Mouse (Mus musculus) MEL (cell line): ENCODE data around the gene Lifr. TPM values are rescaled to one million over a fixed set of nuclear protein-coding genes. Genes with fewer than 3 reads are reported as not detected.

ENCODE experiments used
- DNase-seq: peaks from one replicate; pipeline ENCODE4 v3.0.0; 2011; ENCODE audit warnings: low read depth, low spot score
- H3K27ac ChIP-seq: 2 replicates; pipeline ENCODE4 v1.5.1; 2012; ENCODE audit warnings: low read depth, mild to moderate bottlenecking, control low read depth, low read length, moderate library complexity; ENCODE audit not compliant: control insufficient read depth
- H3K27me3 ChIP-seq, 2 experiments: fragments of 150-350 bp in 1 of 2; sonication (generic) in 1 of 2; 2 replicates each; pipeline ENCODE4 v1.6.1; 2012; ENCODE audit warnings: low read length in 2 of 2, mild to moderate bottlenecking in 2 of 2, improper control_type of control experiment in 1 of 2, moderate library complexity in 1 of 2; ENCODE audit not compliant: insufficient read depth in 2 of 2, control insufficient read depth in 1 of 2
- H3K36me3 ChIP-seq, 2 experiments: 2 replicates each; pipeline ENCODE4 v1.6.1; 2012 to 2014; ENCODE audit warnings: low read length in 2 of 2, improper control_type of control experiment in 1 of 2, inconsistent platforms in 1 of 2, mild to moderate bottlenecking in 1 of 2; ENCODE audit not compliant: insufficient read depth in 2 of 2, control insufficient read depth in 1 of 2
- H3K4me1 ChIP-seq, 2 experiments: fragments of 150-350 bp in 1 of 2; sonication (generic) in 1 of 2; 2 replicates each; pipeline ENCODE4 v1.6.1; 2012; ENCODE audit warnings: low read length in 2 of 2, improper control_type of control experiment in 1 of 2, mild to moderate bottlenecking in 1 of 2; ENCODE audit not compliant: insufficient read depth in 2 of 2, control insufficient read depth in 1 of 2
- H3K4me3 ChIP-seq, 2 experiments: fragments of 150-350 bp in 1 of 2; sonication (generic) in 1 of 2; 2 replicates each; pipeline ENCODE4 v1.5.1; 2012; ENCODE audit warnings: low read depth in 2 of 2, low read length in 2 of 2, mild to moderate bottlenecking in 2 of 2, moderate library complexity in 2 of 2, control low read depth in 1 of 2, improper control_type of control experiment in 1 of 2; ENCODE audit not compliant: control insufficient read depth in 1 of 2, insufficient read depth in 1 of 2
- H3K79me2 ChIP-seq: 2 replicates; pipeline ENCODE4 v1.6.1; 2012; ENCODE audit warnings: mild to moderate bottlenecking, low read length, moderate library complexity; ENCODE audit not compliant: control insufficient read depth, poor library complexity, insufficient read depth
- H3K9ac ChIP-seq: 2 replicates; pipeline ENCODE4 v1.6.1; 2012; ENCODE audit warnings: low read depth, mild to moderate bottlenecking, control low read depth, low read length, moderate library complexity; ENCODE audit not compliant: control insufficient read depth, poor library complexity, severe bottlenecking
- H3K9me3 ChIP-seq: fragments of 150-350 bp; sonication (generic); replicated peaks from 2 replicates; pipeline ENCODE4 v1.6.1; 2012; ENCODE audit warnings: mild to moderate bottlenecking, low read length, improper control_type of control experiment, moderate library complexity; ENCODE audit not compliant: insufficient read depth
- BHLHE40 ChIP-seq: IDR thresholded peaks from 2 replicates; pipeline ENCODE4 v1.6.1; 2012; ENCODE audit warnings: low read depth, mild to moderate bottlenecking, inconsistent platforms, low read length, improper control_type of control experiment, borderline replicate concordance
- CHD1 ChIP-seq: IDR thresholded peaks from 2 replicates; pipeline ENCODE4 v1.6.1; 2012; ENCODE audit warnings: low read depth, mild to moderate bottlenecking, inconsistent platforms, low read length, improper control_type of control experiment
- CHD2 ChIP-seq: IDR thresholded peaks from 2 replicates; pipeline ENCODE4 v1.6.1; 2011; ENCODE audit warnings: low read length, improper control_type of control experiment
- CTCF ChIP-seq, 3 experiments: IDR thresholded peaks in 2 of 3; conservative IDR thresholded peaks in 1 of 3; 2 replicates each; pipeline ENCODE4 v1.5.1; 2011 to 2012; ENCODE audit warnings: low read length in 3 of 3, low read depth in 2 of 3, mild to moderate bottlenecking in 2 of 3, improper control_type of control experiment in 1 of 3, inconsistent platforms in 1 of 3, mixed read lengths in 1 of 3, moderate library complexity in 1 of 3; ENCODE audit not compliant: control insufficient read depth in 1 of 3, insufficient read depth in 1 of 3, poor library complexity in 1 of 3, severe bottlenecking in 1 of 3
- E2F4 ChIP-seq: IDR thresholded peaks from 2 replicates; pipeline ENCODE4 v1.6.1; 2011; ENCODE audit warnings: low read depth, low read length, improper control_type of control experiment, borderline replicate concordance
- GABPA ChIP-seq: IDR thresholded peaks from 2 replicates; pipeline ENCODE4 v1.6.1; 2012; ENCODE audit warnings: low read depth, mild to moderate bottlenecking, inconsistent platforms, low read length, improper control_type of control experiment, moderate library complexity
- HCFC1 ChIP-seq: IDR thresholded peaks from 2 replicates; pipeline ENCODE4 v1.6.1; 2012; ENCODE audit warnings: low read depth, mild to moderate bottlenecking, inconsistent platforms, low read length, improper control_type of control experiment, moderate library complexity
- MAZ ChIP-seq: IDR thresholded peaks from 2 replicates; pipeline ENCODE4 v1.6.1; 2012; ENCODE audit warnings: low read depth, mild to moderate bottlenecking, inconsistent platforms, low read length, improper control_type of control experiment
- MXI1 ChIP-seq: IDR thresholded peaks from 2 replicates; pipeline ENCODE4 v1.6.1; 2011; ENCODE audit warnings: mild to moderate bottlenecking, low read depth, low read length, improper control_type of control experiment
- MYB ChIP-seq: IDR thresholded peaks from 2 replicates; pipeline ENCODE4 v1.6.1; 2011; ENCODE audit warnings: mild to moderate bottlenecking, low read depth, low read length, improper control_type of control experiment
- POLR2AphosphoS2 ChIP-seq: IDR thresholded peaks from 2 replicates; pipeline ENCODE4 v1.6.1; 2011; ENCODE audit warnings: low read length, improper control_type of control experiment
- POLR2AphosphoS5 ChIP-seq: IDR thresholded peaks from 2 replicates; pipeline ENCODE4 v1.6.1; 2012; ENCODE audit warnings: low read depth, borderline replicate concordance, mild to moderate bottlenecking, inconsistent platforms, low read length, moderate library complexity, mixed read lengths
- RAD21 ChIP-seq: IDR thresholded peaks from 2 replicates; pipeline ENCODE4 v1.6.1; 2011; ENCODE audit warnings: mild to moderate bottlenecking, low read depth, low read length, improper control_type of control experiment
- RCOR1 ChIP-seq: IDR thresholded peaks from 2 replicates; pipeline ENCODE4 v1.6.1; 2012; ENCODE audit warnings: low read depth, mild to moderate bottlenecking, inconsistent platforms, low read length, improper control_type of control experiment
- SIN3A ChIP-seq: IDR thresholded peaks from 2 replicates; pipeline ENCODE4 v1.6.1; 2012; ENCODE audit warnings: low read length, improper control_type of control experiment, inconsistent platforms
- TBP ChIP-seq: IDR thresholded peaks from 2 replicates; pipeline ENCODE4 v1.8.0; 2011; ENCODE audit warnings: low read depth, low read length, improper control_type of control experiment
- ZMIZ1 ChIP-seq: IDR thresholded peaks from 2 replicates; pipeline ENCODE4 v1.6.1; 2012; ENCODE audit warnings: low read depth, mild to moderate bottlenecking, inconsistent platforms, low read length, improper control_type of control experiment, moderate library complexity
- ZNF384 ChIP-seq: IDR thresholded peaks from 2 replicates; pipeline ENCODE4 v1.6.1; 2012; ENCODE audit warnings: low read depth, mild to moderate bottlenecking, inconsistent platforms, low read length, improper control_type of control experiment
- polyA plus RNA-seq, 2 experiments: library from polyadenylated mRNA; stranded (reverse) in 1 of 2; unstranded in 1 of 2; fragments of >175 nt in 1 of 2; fragments of >200 nt in 1 of 2; gene quantifications; 2 replicates each; pipeline versions ENCODE4 v1.2.1 to v1.2.4; 2012; ENCODE audit warnings: low replicate concordance in 2 of 2, low read depth in 1 of 2; ENCODE audit not compliant: insufficient read length in 2 of 2, insufficient read depth in 1 of 2, missing spikeins in 1 of 2
- total RNA-seq: library from RNA; depleted of rRNA; stranded (reverse); fragments of 300-350 nt; gene quantifications from 2 replicates; pipeline ENCODE4 v1.2.3, GENCODE M21; 2012

Lifr gene
- total and polyA plus RNA-seq, 3 experiments: not detected

DNA sequence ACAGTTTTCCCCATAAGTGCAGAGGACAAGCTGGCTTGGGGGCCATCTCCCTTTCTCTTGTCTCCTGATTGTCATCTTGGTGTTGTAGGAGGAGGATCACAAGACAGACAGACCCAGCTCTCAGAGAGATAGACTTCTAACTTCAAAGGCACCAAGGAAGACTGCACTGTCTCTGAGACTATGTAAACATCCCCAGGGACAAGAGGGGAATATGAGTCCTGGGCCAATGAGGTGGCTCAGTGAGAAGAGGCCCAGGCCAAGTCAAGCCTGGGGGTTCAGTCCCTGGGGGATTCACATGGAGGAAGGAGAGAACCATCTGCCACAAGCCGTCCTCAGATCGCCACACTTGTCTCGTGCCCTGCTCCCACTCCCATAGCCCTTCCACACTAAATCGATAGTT lies 45.4 kb upstream of the Lifr start:
- Histone ChIP-seq H3K27ac (no peak overlapping the region; the same call in 1 of the 2 replicates), H3K9ac (no peak overlapping the region), H3K9me3 (no peaks in the 10 kb centered on the region), H3K79me2 (no peaks in the 10 kb centered on the region), H3K4me1 (0 out of 4 replicates have a peak, but pooled peaks cover 0 to 11% of the 10 kb centered on the region in 2 experiments), H3K4me3 (no peak overlapping the region), H3K27me3 (no peaks in the 10 kb centered on the region), H3K36me3 (peaks cover 0 to 9% of the 10 kb centered on the region in 2 experiments; a peak in 2 of 4 replicates)
- TF ChIP-seq CHD2: no peak
- no peak for TF ChIP-seq HCFC1
- no peak for TF ChIP-seq TBP
- DNase-seq: no peak

DNA sequence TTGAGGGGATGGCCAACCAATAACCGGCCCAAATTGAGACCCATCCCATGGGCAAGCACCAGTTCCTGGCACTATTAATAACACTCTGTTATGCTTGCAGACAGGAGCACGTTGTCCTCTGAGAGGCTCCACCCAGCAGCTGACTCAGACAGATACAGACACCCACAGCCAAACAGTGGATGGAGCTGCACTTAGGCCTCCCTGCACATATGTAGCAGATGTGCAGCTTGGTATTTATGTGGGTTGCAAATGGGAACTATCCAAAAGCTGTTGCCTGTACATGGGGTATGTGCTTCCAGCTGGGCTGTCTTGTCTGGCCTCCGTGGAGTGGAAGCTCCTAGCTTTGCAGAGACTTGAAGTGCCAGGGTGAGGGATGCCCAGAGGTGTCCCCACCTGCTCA lies 42.5 kb upstream of the Lifr start:
- TF ChIP-seq MAZ (no peak), ZNF384 (no peak), SIN3A (no peak), CHD1 (no peak), E2F4 (no peak), MXI1 (no peak), CHD2 (no peak), ZMIZ1 (no peak), HCFC1 (no peak), POLR2AphosphoS5 (no peak), BHLHE40 (no peak), RAD21 (no peak), GABPA (no peak), MYB (no peak), CTCF (IDR thresholded peaks at IDR 0.05 in 2 of 3, conservative IDR thresholded peaks at IDR 0.05 in 1 of 3; ENCODE audit: control insufficient read depth in 1 of 3, insufficient read depth in 1 of 3, low read depth in 2 of 3, low read length in 3 of 3, poor library complexity in 1 of 3, severe bottlenecking in 1 of 3) (no peak), RCOR1 (no peak), TBP (no peak), POLR2AphosphoS2 (no peak)
- no peak overlapping the region for H3K27ac ChIP-seq
- no peaks in the 10 kb centered on the region for H3K9me3 ChIP-seq
- no peak overlapping the region for H3K4me3 ChIP-seq
- H3K79me2 ChIP-seq: no peaks in the 10 kb centered on the region
- 0 out of 4 replicates have a peak, but pooled peaks cover 0 to 11% of the 10 kb centered on the region in 2 experiments for H3K4me1 ChIP-seq
- no peaks in the 10 kb centered on the region for H3K27me3 ChIP-seq
- H3K36me3 ChIP-seq: peaks cover 0 to 9% of the 10 kb centered on the region in 2 experiments; a peak in 2 of 4 replicates
- DNase-seq: no peak
- no peak overlapping the region for H3K9ac ChIP-seq
